11 mouse cellular contexts compared by ENCODE assay signal in genomic region chr13:52674839-52675238, GRCm38 (mm10).
"Had no signal": no experiment of that assay in that cellular context is flagged by ENCODE, and none has a peak within 500 bp of the region (broad histone marks: within the 10 kb centered on the region; RNA-seq: fewer than 3 reads in every experiment).

No protein-coding gene starts in this region.

- H3K27ac ChIP-seq: kidney, postnatal 0 days; liver, embryonic 14.5 days; midbrain, embryonic 13.5 days; stomach, embryonic 15.5 days had no signal

- H3K9ac ChIP-seq: liver, embryonic 14.5 days; midbrain, embryonic 13.5 days; stomach, embryonic 15.5 days had no signal

- H3K27me3 ChIP-seq: midbrain, embryonic 13.5 days; stomach, embryonic 15.5 days had no signal

- H3K4me1 ChIP-seq: stomach, embryonic 15.5 days had no signal

- H3K9me3 ChIP-seq: stomach, embryonic 15.5 days had no signal

- H3K4me2 ChIP-seq: midbrain, embryonic 13.5 days; stomach, embryonic 15.5 days had no signal

- H3K36me3 ChIP-seq: midbrain, embryonic 13.5 days; stomach, embryonic 15.5 days had no signal

- ATAC-seq: lung, postnatal 0 days; midbrain, embryonic 13.5 days had no signal

- DNase-seq: lung, adult 2 months; lung, postnatal 4 days; right cerebral cortex, postnatal 14 days; thymus, adult 2 months; thymus, postnatal 25 days had no signal

- H3K4me3 ChIP-seq: layer of hippocampus, adult 2 months; midbrain, embryonic 13.5 days; stomach, embryonic 15.5 days had no signal
